Mouse (Mus musculus): ENCODE data around the gene Pmp22. TPM values are rescaled to one million over a fixed set of nuclear protein-coding genes. Genes with fewer than 3 reads are reported as not detected.

Gene Pmp22
- polyA plus RNA-seq, 1 experiment = 32.4 TPM

- H3K9me3 ChIP-seq = no peaks in the 10 kb centered on the region
- peaks cover 12% of the 10 kb centered on the region for H3K4me1 ChIP-seq
- TF ChIP-seq FLI1 (IDR thresholded peaks at IDR 0.05; ENCODE audit: low read length) = no peak
- no peak for TF ChIP-seq GATA1 (IDR thresholded peaks at IDR 0.05; ENCODE audit: borderline replicate concordance, low read length)
- peaks cover 80% of the 10 kb centered on the region for H3K27me3 ChIP-seq (replicated peaks)
- no peaks in the 10 kb centered on the region for H3K36me3 ChIP-seq (replicated peaks; ENCODE audit: low read length)
- peak overlapping the region; percentile 80 for H3K4me3 ChIP-seq (replicated peaks)
These were observed 4.0 kb downstream of the Pmp22 start for GRCm38 (mm10) chr11:63132501-63133435.

GRCm38 (mm10) chr11:63134021-63134420 is 5.2 kb downstream of the Pmp22 start:
- Histone ChIP-seq H3K36me3 (replicated peaks; ENCODE audit: low read length) (no peaks in the 10 kb centered on the region), H3K27me3 (replicated peaks) (peaks cover 71% of the 10 kb centered on the region), H3K9me3 (no peaks in the 10 kb centered on the region), H3K4me3 (replicated peaks) (no peak overlapping the region), H3K4me1 (peaks cover 12% of the 10 kb centered on the region)
- no peak for TF ChIP-seq GATA1 (IDR thresholded peaks at IDR 0.05; ENCODE audit: borderline replicate concordance, low read length)
- TF ChIP-seq FLI1 (IDR thresholded peaks at IDR 0.05; ENCODE audit: low read length) = no peak

DNA sequence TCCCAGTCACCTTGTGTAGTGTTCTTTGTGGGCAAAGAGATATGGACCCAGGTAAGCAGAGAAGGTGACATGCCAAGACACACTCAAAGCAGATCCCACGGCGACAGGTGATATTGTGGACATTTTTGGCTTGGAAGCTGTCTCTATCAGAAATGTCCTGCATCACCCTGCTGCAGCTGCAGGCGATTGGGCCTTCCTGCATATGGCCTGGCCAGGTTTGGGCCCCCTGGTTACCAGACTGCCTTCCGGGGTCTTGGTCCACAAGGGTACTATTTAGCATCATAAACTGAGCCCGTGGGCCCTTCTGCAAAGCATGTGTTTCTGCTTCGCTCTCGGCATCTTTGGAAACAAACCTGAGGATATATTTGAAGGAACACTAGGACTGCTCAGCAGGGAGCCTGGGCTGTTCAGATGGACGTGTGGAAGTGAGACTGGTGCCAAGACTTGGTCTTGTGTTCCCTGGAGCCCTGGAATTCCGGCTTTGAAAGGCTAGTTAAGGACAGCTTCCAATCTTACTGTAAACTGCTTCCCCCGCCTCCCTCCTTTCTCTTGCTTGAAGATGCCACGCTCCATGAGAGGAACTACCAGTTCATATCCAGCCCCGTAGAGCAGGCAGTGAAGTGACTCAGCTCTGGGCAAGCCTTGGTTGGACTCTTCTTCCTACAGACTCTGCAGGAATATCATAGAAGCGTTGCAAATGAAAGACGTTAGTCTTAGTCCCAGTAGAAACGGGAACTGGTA is 6.1 kb downstream of the Pmp22 start:
- no peak for TF ChIP-seq GATA1 (IDR thresholded peaks at IDR 0.05; ENCODE audit: borderline replicate concordance, low read length)
- H3K4me3 ChIP-seq (replicated peaks) = no peak overlapping the region
- H3K27me3 ChIP-seq (replicated peaks) = peaks cover 64% of the 10 kb centered on the region
- no peaks in the 10 kb centered on the region for H3K36me3 ChIP-seq (replicated peaks; ENCODE audit: low read length)
- H3K9me3 ChIP-seq = no peaks in the 10 kb centered on the region
- peaks cover 12% of the 10 kb centered on the region for H3K4me1 ChIP-seq

- H3K27me3 ChIP-seq (replicated peaks) = peaks cover 57% of the 10 kb centered on the region
- H3K36me3 ChIP-seq (replicated peaks; ENCODE audit: low read length) = no peaks in the 10 kb centered on the region
- TF ChIP-seq GATA1 (IDR thresholded peaks at IDR 0.05; ENCODE audit: borderline replicate concordance, low read length) (no peak), FLI1 (IDR thresholded peaks at IDR 0.05; ENCODE audit: low read length) (no peak)
- peak overlapping the region; percentile 53 for H3K4me3 ChIP-seq (replicated peaks)
- H3K4me1 ChIP-seq = peaks cover 12% of the 10 kb centered on the region
- no peaks in the 10 kb centered on the region for H3K9me3 ChIP-seq
These were observed 6.8 kb downstream of the Pmp22 start for GRCm38 (mm10) chr11:63135622-63136021.

DNA sequence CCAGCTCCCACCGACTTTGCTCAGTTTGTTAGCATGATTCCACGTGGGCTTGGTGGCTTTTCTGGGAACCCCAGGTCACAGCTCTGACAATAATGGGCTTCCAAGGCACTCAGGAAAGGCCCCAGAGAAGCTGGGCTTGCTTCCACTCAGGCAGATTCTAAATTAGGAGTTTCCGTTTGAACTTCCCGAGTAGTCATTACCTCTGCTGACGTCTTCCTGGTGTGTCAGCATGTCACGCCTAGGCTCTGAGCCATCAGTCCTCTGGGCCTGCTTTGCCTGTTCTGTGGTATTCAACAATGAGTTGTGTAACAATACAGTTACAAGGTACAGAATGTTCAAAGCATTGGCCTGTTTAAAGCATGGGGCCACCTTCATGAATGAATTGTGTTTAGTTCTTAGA is 7.4 kb downstream of the Pmp22 start:
- H3K4me1 ChIP-seq = peaks cover 12% of the 10 kb centered on the region
- TF ChIP-seq GATA1 (IDR thresholded peaks at IDR 0.05; ENCODE audit: borderline replicate concordance, low read length) (no peak), FLI1 (IDR thresholded peaks at IDR 0.05; ENCODE audit: low read length) (no peak)
- no peaks in the 10 kb centered on the region for H3K36me3 ChIP-seq (replicated peaks; ENCODE audit: low read length)
- no peak overlapping the region for H3K4me3 ChIP-seq (replicated peaks)
- no peaks in the 10 kb centered on the region for H3K9me3 ChIP-seq
- peaks cover 51% of the 10 kb centered on the region for H3K27me3 ChIP-seq (replicated peaks)

DNA sequence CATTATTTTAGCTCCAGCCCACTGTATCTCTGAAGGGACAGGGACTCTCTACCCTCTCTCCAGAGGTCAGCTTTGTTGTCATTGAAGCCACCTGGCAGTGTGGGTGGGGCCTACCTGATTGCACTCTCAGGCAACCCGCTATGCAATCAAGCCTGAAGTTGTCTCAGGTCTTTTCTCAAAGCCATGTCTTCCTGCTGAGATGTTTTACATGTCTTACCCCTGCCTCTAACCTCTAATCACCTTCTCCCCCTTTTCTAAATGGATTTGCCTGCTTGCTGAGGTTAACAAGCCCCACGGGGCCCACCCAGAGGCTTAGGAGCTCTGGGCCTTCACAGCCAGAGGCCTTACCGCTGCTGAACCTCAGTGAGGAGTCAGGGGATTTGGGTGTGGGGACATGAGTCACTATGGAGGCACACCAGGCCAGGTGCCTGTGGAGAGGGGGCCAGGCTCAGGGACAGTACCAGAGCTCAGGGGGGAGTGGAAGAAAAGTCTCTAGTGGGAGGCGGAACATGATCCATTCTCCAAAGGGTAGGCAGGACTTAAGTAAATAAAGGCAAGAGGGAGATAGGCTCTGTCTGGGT is 8.1 kb downstream of the Pmp22 start:
- H3K4me3 ChIP-seq (replicated peaks) = no peak overlapping the region
- no peaks in the 10 kb centered on the region for H3K36me3 ChIP-seq (replicated peaks; ENCODE audit: low read length)
- TF ChIP-seq GATA1 (IDR thresholded peaks at IDR 0.05; ENCODE audit: borderline replicate concordance, low read length) (no peak), FLI1 (IDR thresholded peaks at IDR 0.05; ENCODE audit: low read length) (no peak)
- no peaks in the 10 kb centered on the region for H3K9me3 ChIP-seq
- H3K27me3 ChIP-seq (replicated peaks) = peaks cover 49% of the 10 kb centered on the region
- peaks cover 12% of the 10 kb centered on the region for H3K4me1 ChIP-seq

- Histone ChIP-seq H3K9me3 (no peaks in the 10 kb centered on the region), H3K27me3 (replicated peaks) (peaks cover 35% of the 10 kb centered on the region), H3K36me3 (replicated peaks; ENCODE audit: low read length) (no peaks in the 10 kb centered on the region), H3K4me3 (replicated peaks) (no peak overlapping the region), H3K4me1 (peaks cover 5% of the 10 kb centered on the region; the same call in 1 of the 2 replicates)
- TF ChIP-seq GATA1 (IDR thresholded peaks at IDR 0.05; ENCODE audit: borderline replicate concordance, low read length) = no peak
- no peak for TF ChIP-seq FLI1 (IDR thresholded peaks at IDR 0.05; ENCODE audit: low read length)
These were observed 10.0 kb downstream of the Pmp22 start for GRCm38 (mm10) chr11:63138739-63139138.

- Histone ChIP-seq H3K4me1 (no peaks in the 10 kb centered on the region), H3K27me3 (replicated peaks) (peaks cover 14% of the 10 kb centered on the region), H3K36me3 (replicated peaks; ENCODE audit: low read length) (no peaks in the 10 kb centered on the region), H3K9me3 (no peaks in the 10 kb centered on the region), H3K4me3 (replicated peaks) (no peak overlapping the region)
- TF ChIP-seq FLI1 (IDR thresholded peaks at IDR 0.05; ENCODE audit: low read length) (no peak), GATA1 (IDR thresholded peaks at IDR 0.05; ENCODE audit: borderline replicate concordance, low read length) (no peak)
These were observed 13.5 kb downstream of the Pmp22 start for GRCm38 (mm10) chr11:63142311-63142710.

DNA sequence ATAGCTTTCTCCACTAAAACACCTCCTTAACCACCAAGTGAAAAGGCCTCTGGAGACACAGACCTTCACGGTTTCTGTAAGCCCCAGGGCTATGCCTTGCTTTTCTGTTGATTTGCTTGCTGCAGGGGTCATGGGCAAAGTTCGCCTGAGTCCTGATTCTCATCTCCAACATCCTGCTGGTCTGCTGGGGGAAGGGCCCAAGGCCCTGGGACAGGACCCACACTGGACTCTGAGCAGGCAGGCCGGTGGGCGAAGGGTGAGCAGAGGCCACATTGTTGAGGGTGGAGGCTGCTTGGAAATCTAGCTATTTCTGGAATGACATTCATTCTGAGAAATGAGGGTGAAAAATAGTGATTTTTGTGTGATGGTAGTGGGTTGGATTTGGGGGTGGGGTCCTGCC is 14.0 kb downstream of the Pmp22 start:
- H3K9me3 ChIP-seq = no peaks in the 10 kb centered on the region
- TF ChIP-seq GATA1 (IDR thresholded peaks at IDR 0.05; ENCODE audit: borderline replicate concordance, low read length) (no peak), FLI1 (IDR thresholded peaks at IDR 0.05; ENCODE audit: low read length) (no peak)
- no peak overlapping the region for H3K4me3 ChIP-seq (replicated peaks)
- H3K4me1 ChIP-seq = no peaks in the 10 kb centered on the region
- no peaks in the 10 kb centered on the region for H3K36me3 ChIP-seq (replicated peaks; ENCODE audit: low read length)
- H3K27me3 ChIP-seq (replicated peaks) = peaks cover 12% of the 10 kb centered on the region

All from megakaryocyte, embryonic 14.5 days (primary cell).